Mouse (Mus musculus) C2C12 (cell line): ENCODE results near the gene Hba-x. TPM values are rescaled to one million over a fixed set of nuclear protein-coding genes. Genes with fewer than 3 reads are reported as not detected.

ENCODE experiments used
- H3K27me3 ChIP-seq: one replicate; pipeline ENCODE4 v1.6.1; 2011; ENCODE audit not compliant: control insufficient read depth, insufficient read depth, insufficient read length
- H3K36me3 ChIP-seq: one replicate; pipeline ENCODE4 v1.6.1; 2011; ENCODE audit not compliant: control insufficient read depth, insufficient read depth
- H3K4me3 ChIP-seq: one replicate; pipeline ENCODE4 v1.5.1; 2011; ENCODE audit warnings: mild to moderate bottlenecking, control low read depth; ENCODE audit not compliant: poor library complexity, insufficient read depth, severe bottlenecking
- H3K79me2 ChIP-seq: one replicate; pipeline ENCODE4 v1.6.1; 2011; ENCODE audit not compliant: control insufficient read depth, insufficient read depth
- H3K79me3 ChIP-seq: one replicate; pipeline ENCODE4 v1.6.1; 2011; ENCODE audit warnings: low read depth, control low read depth
- H3ac ChIP-seq: one replicate; pipeline ENCODE3; 2011; ENCODE audit warnings: low read depth; ENCODE audit not compliant: control insufficient read depth, insufficient read length
- CEBPB ChIP-seq: IDR thresholded peaks from one replicate; pipeline ENCODE4 v1.6.1; 2011; ENCODE audit warnings: low read depth, mild to moderate bottlenecking, control low read depth, moderate library complexity
- CTCF ChIP-seq: IDR thresholded peaks from one replicate; pipeline ENCODE4 v1.5.1; 2011; ENCODE audit not compliant: control insufficient read depth, insufficient read depth, insufficient read length
- FOSL1 ChIP-seq: IDR thresholded peaks from one replicate; pipeline ENCODE4 v1.8.0; 2011; ENCODE audit warnings: mild to moderate bottlenecking, low read length; ENCODE audit not compliant: poor library complexity, insufficient read depth, severe bottlenecking
- MAX ChIP-seq: IDR thresholded peaks from one replicate; pipeline ENCODE4 v1.6.1; 2011; ENCODE audit warnings: mild to moderate bottlenecking, control low read depth
- MYOD1 ChIP-seq: IDR thresholded peaks from one replicate; pipeline ENCODE4 v1.6.1; 2011; ENCODE audit warnings: low read depth; ENCODE audit not compliant: control insufficient read depth, insufficient read length
- MYOG ChIP-seq: IDR thresholded peaks from one replicate; pipeline ENCODE4 v1.6.1; 2011; ENCODE audit not compliant: control insufficient read depth, insufficient read length; ENCODE audit errors: extremely low read depth
- USF1 ChIP-seq: IDR thresholded peaks from one replicate; pipeline ENCODE4 v1.6.1; 2011; ENCODE audit warnings: low read depth, mild to moderate bottlenecking, control low read depth, moderate library complexity
- polyA plus RNA-seq: library from polyadenylated mRNA; unstranded; fragments of >200 nt; fragmentation: generic; extraction: Trizol; gene quantifications from one replicate; pipeline ENCODE4 v1.2.1, GENCODE M21; 2012; ENCODE audit warnings: missing spikeins

Gene Hba-x
- polyA plus RNA-seq, 1 experiment: not detected

DNA sequence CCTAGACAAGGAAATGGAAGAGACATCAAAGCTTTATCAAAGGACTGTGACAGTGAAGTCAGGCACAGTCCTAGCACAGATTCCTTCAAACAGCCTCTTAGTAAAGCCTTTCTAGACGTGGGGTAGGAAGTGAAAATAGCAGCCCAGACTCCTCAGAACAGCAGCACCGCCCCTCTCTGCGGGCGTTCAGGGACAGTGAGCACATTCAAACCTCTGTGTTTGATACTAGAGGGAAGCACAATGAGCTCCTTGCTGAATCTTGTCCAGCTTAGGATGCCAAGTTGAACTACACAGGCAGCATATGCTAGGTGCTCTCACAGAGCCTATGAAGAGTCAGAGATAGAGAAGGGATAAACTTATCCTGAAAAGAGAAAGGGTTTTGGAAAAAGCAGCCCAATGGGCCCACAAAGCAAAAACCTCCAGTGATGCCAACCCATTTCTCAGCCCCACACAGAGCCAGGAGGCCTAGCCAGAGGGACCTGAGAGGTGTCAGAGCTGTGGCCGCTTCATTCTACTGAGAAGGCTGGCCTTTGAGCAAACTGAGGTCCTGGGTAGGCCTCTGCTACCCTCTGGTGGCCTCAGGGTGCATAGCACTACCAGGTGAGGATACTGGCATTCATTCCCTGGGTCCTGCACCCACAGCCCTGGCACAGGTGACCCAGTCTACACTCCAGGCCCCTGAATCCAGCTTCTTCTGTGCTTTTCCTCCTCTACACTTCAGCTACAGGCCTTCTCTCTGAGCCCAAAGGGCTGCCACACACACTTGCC lies 37.9 kb upstream of the Hba-x start:
- no peak for TF ChIP-seq USF1
- TF ChIP-seq CEBPB: no peak
- TF ChIP-seq MAX: no peak
- TF ChIP-seq MYOD1: no peak
- no peak for TF ChIP-seq FOSL1
- no peak for TF ChIP-seq MYOG
- peak; percentile 94 for TF ChIP-seq CTCF
- no peak overlapping the region for H3ac ChIP-seq
- no peak overlapping the region for H3K4me3 ChIP-seq
- H3K36me3 ChIP-seq: peaks cover 56% of the 10 kb centered on the region
- no peaks in the 10 kb centered on the region for H3K79me2 ChIP-seq
- H3K79me3 ChIP-seq: no peaks in the 10 kb centered on the region
- H3K27me3 ChIP-seq: no peaks in the 10 kb centered on the region

DNA sequence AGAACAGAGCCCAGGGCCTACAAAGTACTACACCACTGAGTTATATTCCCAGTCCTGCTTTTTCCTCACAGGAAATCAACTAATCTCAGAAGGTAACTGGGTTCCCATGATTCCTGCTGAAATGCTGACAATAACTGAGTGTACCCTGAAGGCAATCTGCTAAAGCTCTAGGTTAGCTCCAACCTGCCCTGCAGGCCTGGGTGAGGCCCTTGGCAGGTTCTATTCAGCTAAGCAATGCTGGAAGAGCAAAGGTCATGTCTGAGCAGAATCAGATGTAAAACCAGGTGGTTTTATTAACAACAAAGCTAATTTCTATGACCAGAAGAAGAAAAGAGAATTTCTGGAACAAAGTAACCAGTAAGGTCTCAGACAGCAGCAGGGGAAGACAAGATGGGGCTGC lies 34.8 kb upstream of the Hba-x start:
- Histone ChIP-seq H3ac (no peak overlapping the region), H3K36me3 (peaks cover 54% of the 10 kb centered on the region), H3K27me3 (no peaks in the 10 kb centered on the region), H3K79me2 (no peaks in the 10 kb centered on the region), H3K4me3 (no peak overlapping the region), H3K79me3 (no peaks in the 10 kb centered on the region)
- no peak for TF ChIP-seq CTCF
- no peak for TF ChIP-seq FOSL1
- TF ChIP-seq MYOG: no peak
- TF ChIP-seq MAX: no peak
- TF ChIP-seq MYOD1: no peak
- TF ChIP-seq CEBPB: no peak
- no peak for TF ChIP-seq USF1

DNA sequence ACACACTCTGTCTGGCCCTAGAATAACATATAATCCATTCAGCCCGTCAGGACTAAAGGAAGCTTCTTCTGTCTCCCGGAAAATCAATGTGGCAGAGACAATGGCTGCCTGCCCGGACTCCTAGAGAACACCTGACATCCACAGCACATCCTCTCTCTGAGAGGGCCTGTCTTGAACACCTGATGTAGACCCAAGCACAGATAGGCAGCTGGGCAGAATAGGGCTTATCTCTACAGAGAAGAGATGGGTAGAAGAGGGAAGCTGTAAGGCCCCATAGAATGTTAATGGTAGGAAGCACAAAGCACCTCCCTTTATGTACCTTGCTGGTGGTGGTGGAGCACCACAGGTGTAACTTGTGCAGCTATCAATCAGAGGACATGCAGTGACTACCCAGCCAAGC lies 34.0 kb upstream of the Hba-x start:
- no peak overlapping the region for H3K4me3 ChIP-seq
- no peaks in the 10 kb centered on the region for H3K27me3 ChIP-seq
- no peaks in the 10 kb centered on the region for H3K79me3 ChIP-seq
- H3K36me3 ChIP-seq: peaks cover 57% of the 10 kb centered on the region
- H3ac ChIP-seq: no peak overlapping the region
- no peaks in the 10 kb centered on the region for H3K79me2 ChIP-seq
- TF ChIP-seq MYOD1: no peak
- TF ChIP-seq CTCF: no peak
- no peak for TF ChIP-seq MAX
- TF ChIP-seq USF1: no peak
- no peak for TF ChIP-seq CEBPB
- no peak for TF ChIP-seq FOSL1

DNA sequence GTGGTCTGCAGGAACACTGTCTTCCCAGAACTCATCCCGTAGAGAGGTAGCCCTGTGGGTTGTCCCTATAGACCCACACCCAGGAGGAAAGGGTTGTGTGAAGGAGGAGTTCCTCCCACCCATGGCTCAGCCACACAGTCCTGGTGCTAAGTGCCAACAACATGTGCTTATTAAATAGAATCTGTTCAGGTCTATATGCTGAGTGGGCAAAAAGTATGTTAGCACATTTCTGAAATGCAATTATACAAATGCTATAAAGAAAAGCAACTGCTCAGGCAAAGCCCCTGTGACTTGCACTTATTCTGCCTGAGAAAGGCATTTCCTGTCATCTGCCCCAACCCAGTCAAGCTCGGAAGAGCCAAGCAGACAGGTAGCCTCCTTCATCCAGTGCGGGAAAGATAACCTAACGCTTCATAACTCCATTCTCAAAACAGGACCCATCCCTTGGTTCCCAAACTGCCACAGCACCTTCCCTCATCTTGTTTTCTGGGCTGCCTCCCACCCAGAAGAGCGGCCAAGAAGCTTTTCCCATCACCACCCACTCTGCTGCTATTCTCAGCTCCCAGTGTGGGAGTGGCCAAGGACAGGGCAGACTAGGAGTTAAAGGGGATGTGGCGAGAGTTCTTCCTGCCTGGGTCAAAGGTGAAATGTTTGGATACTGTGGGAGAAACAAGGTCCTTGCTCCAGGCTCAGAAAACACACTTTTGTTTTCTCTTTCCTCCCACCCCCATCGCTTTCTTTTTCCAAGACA lies 32.8 kb upstream of the Hba-x start:
- Histone ChIP-seq H3K79me3 (no peaks in the 10 kb centered on the region), H3K79me2 (no peaks in the 10 kb centered on the region), H3K36me3 (peaks cover 57% of the 10 kb centered on the region), H3K27me3 (no peaks in the 10 kb centered on the region), H3ac (no peak overlapping the region), H3K4me3 (no peak overlapping the region)
- TF ChIP-seq CTCF: no peak
- TF ChIP-seq USF1: no peak
- no peak for TF ChIP-seq MAX
- no peak for TF ChIP-seq CEBPB
- TF ChIP-seq MYOD1: no peak
- no peak for TF ChIP-seq MYOG
- no peak for TF ChIP-seq FOSL1

DNA sequence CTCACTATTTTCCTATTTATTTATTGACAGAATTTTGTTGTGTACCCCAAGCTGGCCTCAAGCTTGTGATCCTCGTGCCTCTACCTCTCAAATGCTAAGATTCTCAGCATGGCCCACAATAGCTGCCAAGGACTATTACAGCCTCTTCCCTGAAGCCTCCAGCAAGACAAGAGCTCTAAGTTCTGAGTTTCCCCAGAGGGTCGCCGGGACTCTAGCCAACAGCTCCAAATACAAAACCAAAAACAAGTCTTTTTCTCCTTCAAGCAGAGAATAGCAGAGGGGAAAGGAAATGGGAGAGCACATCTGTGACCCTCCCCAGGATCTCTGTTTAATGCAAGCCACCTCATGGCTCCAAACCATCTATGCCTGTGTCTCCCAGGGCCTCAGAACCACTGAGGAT lies 32.1 kb upstream of the Hba-x start:
- peaks cover 64% of the 10 kb centered on the region for H3K36me3 ChIP-seq

DNA sequence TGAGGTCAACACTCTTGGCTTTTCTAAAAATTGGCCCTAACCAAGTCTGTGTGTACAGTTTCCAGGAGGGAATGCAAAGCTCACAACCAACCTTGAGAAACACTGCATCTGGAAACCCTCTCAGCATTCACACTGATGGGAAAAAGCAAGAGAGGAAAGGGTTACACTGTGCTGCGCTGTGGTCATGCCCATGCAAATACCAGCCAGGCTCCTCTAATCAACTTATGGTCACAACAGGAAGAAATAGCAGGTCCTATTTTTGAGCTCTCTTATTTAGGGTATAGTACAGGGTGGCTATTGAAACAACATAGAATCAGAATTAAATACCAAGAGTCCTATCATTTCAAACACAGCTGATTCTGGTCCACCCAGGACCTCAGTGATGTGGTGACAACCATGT lies 31.6 kb upstream of the Hba-x start:
- Histone ChIP-seq H3K36me3 (peaks cover 69% of the 10 kb centered on the region), H3ac (no peak overlapping the region), H3K79me2 (peaks cover 2% of the 10 kb centered on the region), H3K27me3 (no peaks in the 10 kb centered on the region), H3K4me3 (no peak overlapping the region), H3K79me3 (no peaks in the 10 kb centered on the region)
- TF ChIP-seq FOSL1: no peak
- no peak for TF ChIP-seq USF1

More for the DNA sequence above, 32.1 kb upstream of the Hba-x start:
- no peak overlapping the region for H3K4me3 ChIP-seq
- no peaks in the 10 kb centered on the region for H3K79me3 ChIP-seq
- H3K27me3 ChIP-seq: no peaks in the 10 kb centered on the region
- H3ac ChIP-seq: no peak overlapping the region
- no peaks in the 10 kb centered on the region for H3K79me2 ChIP-seq
- no peak for TF ChIP-seq FOSL1
- no peak for TF ChIP-seq MYOG
- no peak for TF ChIP-seq MAX
